Mouse (Mus musculus) lung, postnatal 0 days (tissue): ENCODE measurements around the gene Apoa2. TPM values are rescaled to one million over a fixed set of nuclear protein-coding genes. Genes with fewer than 3 reads are reported as not detected.
A peak's percentile ranks its signal among the peaks of the same experiment; 100 is the strongest.

ENCODE experiments used
- ATAC-seq: fragments of 200-750 bp; cut with Nextera tagmentation; 2 replicates; pipeline ENCODE4 v1.8.0; 2017; ENCODE audit warnings: moderate library complexity
- DNase-seq: peaks from one replicate; pipeline ENCODE4 v3.0.0-alpha.2; 2016; ENCODE audit warnings: low spot score
- H3K27ac ChIP-seq: fragments of 300-500 bp; sonication (generic); 2 replicates; pipeline ENCODE4 v1.5.1; 2014; ENCODE audit warnings: antibody characterized with exemption, mild to moderate bottlenecking, low read length, mixed read lengths
- H3K27me3 ChIP-seq: fragments of 300-500 bp; sonication (generic); replicated peaks from 2 replicates; pipeline ENCODE4 v1.6.1; 2014; ENCODE audit warnings: low read length, mixed read lengths; ENCODE audit not compliant: insufficient read depth
- H3K36me3 ChIP-seq: fragments of 300-500 bp; sonication (generic); 2 replicates; pipeline ENCODE4 v1.6.1; 2014; ENCODE audit warnings: low read length, mixed read lengths; ENCODE audit not compliant: insufficient read depth
- H3K4me1 ChIP-seq: fragments of 300-500 bp; sonication (generic); 2 replicates; pipeline ENCODE4 v1.6.1; 2014; ENCODE audit warnings: antibody characterized with exemption, low read depth, low read length, mixed read lengths; ENCODE audit not compliant: insufficient read depth
- H3K4me2 ChIP-seq: fragments of 300-500 bp; sonication (generic); replicated peaks from 2 replicates; pipeline ENCODE4 v1.6.1; 2014; ENCODE audit warnings: low read depth, mild to moderate bottlenecking, low read length, moderate library complexity, mixed read lengths
- H3K4me3 ChIP-seq: fragments of 300-500 bp; sonication (generic); 2 replicates; pipeline ENCODE4 v1.5.1; 2014; ENCODE audit warnings: low read depth, low read length
- H3K9ac ChIP-seq: fragments of 300-500 bp; sonication (generic); replicated peaks from 2 replicates; pipeline ENCODE4 v1.6.1; 2014; ENCODE audit warnings: low read depth, mild to moderate bottlenecking
- H3K9me3 ChIP-seq: fragments of 300-500 bp; sonication (generic); 2 replicates; pipeline ENCODE4 v1.6.1; 2016; ENCODE audit warnings: low read length, mixed read lengths
- CTCF ChIP-seq: IDR thresholded peaks from 2 replicates; pipeline ENCODE4 v1.5.1; 2016; ENCODE audit warnings: antibody characterized with exemption, mild to moderate bottlenecking
- EP300 ChIP-seq: IDR thresholded peaks from 2 replicates; pipeline ENCODE4 v1.6.1; 2016; ENCODE audit warnings: antibody characterized with exemption, mild to moderate bottlenecking, control low read depth
- WGBS: fragments of 180-500 bp; shearing (Covaris S2); extraction: QIAGEN DNeasy Blood & Tissue Kit; methylation state at CpG from one replicate; pipeline ENCODE4 v1.1.7; 2014; 5-methylcytosine and 5-hydroxymethylcytosine counted together
- polyA plus RNA-seq: library from polyadenylated mRNA; unstranded; fragments of >200 nt; fragmentation: Nextera tagmentation; extraction: Ambion mirVana; gene quantifications from 2 replicates; pipeline ENCODE4 v1.2.1, GENCODE M21; 2015

Gene Apoa2
- polyA plus RNA-seq, 1 experiment from 2014 or later, result 5.5 TPM

- TF ChIP-seq EP300, result no peak
- TF ChIP-seq CTCF, result no peak
- no peak overlapping the region for H3K9ac ChIP-seq
- no peaks in the 10 kb centered on the region for H3K36me3 ChIP-seq
- no peaks in the 10 kb centered on the region for H3K27me3 ChIP-seq
- peak overlapping the region; percentile 70 for H3K4me2 ChIP-seq
- H3K4me1 ChIP-seq, result peaks cover 20% of the 10 kb centered on the region; the same call in 1 of the 2 replicates
- ATAC-seq, result no peak
- no peak for DNase-seq
- peak overlapping the region; percentile 94 for H3K27ac ChIP-seq
- H3K9me3 ChIP-seq, result no peaks in the 10 kb centered on the region
- no peak overlapping the region for H3K4me3 ChIP-seq
- 21% methylated on average over 4 of the region's 4 CpGs for WGBS
These were observed 23.1 kb downstream of the Apoa2 start for GRCm38 (mm10) chr1:171247916-171248315.

- peak overlapping the region; percentile 94 for H3K27ac ChIP-seq
- no peak overlapping the region for H3K9ac ChIP-seq
- H3K4me3 ChIP-seq, result no peak overlapping the region
- TF ChIP-seq EP300 (peak; percentile 51), CTCF (no peak)
- no peaks in the 10 kb centered on the region for H3K36me3 ChIP-seq
- H3K4me2 ChIP-seq, result 0 out of 2 replicates have a peak overlapping the region, but pooled peaks have one; percentile 70
- WGBS, result 32% methylated on average over 3 of the region's 3 CpGs
- no peaks in the 10 kb centered on the region for H3K9me3 ChIP-seq
- DNase-seq (peak; percentile 59), ATAC-seq (peak; percentile 12)
- no peaks in the 10 kb centered on the region for H3K27me3 ChIP-seq
- peaks cover 20% of the 10 kb centered on the region; the same call in 1 of the 2 replicates for H3K4me1 ChIP-seq
These were observed 23.8 kb downstream of the Apoa2 start for GRCm38 (mm10) chr1:171248386-171249226.

DNA sequence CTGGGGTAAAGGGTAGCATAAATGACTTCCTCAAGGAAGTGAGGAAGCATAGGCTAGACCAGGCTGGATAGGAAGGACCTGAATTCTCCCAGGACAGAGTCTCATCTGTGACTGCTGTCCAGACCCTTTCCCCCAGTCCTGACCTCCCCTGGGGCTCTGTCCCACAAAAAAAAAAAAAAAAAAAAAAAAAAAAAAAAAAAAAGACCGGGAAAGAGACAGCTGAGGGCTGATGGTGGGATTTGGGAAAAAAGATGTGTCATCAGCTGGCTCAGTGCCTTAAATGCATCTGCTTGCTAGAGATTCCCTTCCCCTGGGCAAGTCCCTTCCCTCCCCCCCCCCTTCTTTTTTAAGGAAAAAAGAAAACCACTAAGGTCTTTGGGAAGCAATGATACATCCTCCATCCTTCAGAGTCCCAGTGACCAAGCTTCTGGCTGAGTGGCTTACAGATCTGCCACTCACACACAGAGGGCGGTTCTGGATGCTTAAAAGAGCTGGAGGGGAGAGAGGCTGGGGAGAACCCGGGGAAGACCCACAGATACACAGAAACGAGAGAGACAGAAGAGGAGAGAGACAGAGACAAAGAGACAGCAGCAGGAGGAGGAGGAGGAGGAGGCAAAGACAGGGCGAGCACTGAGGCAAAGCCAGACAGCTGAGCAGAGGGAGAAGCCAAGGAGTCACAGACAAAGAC, 25.2 kb downstream of the Apoa2 start, which contains the start of gene Adamts4:
Gene Adamts4, plus strand, starts transcription at position 509 of the 688 bp plus-strand sequence.
- Histone ChIP-seq H3K4me1 (peaks cover 20% of the 10 kb centered on the region; the same call in 1 of the 2 replicates), H3K9ac (no peak within 1 kb of the TSS), H3K36me3 (no peaks in the 10 kb centered on the region), H3K4me3 (peak within 1 kb of the TSS; percentile 5; the same call in 1 of the 2 replicates), H3K9me3 (no peaks in the 10 kb centered on the region), H3K4me2 (peak within 1 kb of the TSS; percentile 45), H3K27ac (peak within 1 kb of the TSS; percentile 94), H3K27me3 (no peaks in the 10 kb centered on the region)
- TF ChIP-seq EP300 (peak; percentile 19; the same call in 1 of the 2 replicates), CTCF (no peak)
- peak; percentile 55 for DNase-seq
- ATAC-seq, result no peak
- 22% methylated on average over 5 of the region's 5 CpGs for WGBS

GRCm38 (mm10) chr1:171250680-171251593, 26.1 kb downstream of the Apoa2 start, which contains the start of gene Ndufs2:
Gene Ndufs2, minus strand, starts transcription at chr1:171251388.
- DNase-seq, result no peak
- Histone ChIP-seq H3K4me2 (peak within 1 kb of the TSS; percentile 45), H3K9me3 (no peaks in the 10 kb centered on the region), H3K27me3 (no peaks in the 10 kb centered on the region), H3K27ac (peak within 1 kb of the TSS; percentile 59), H3K4me3 (peak within 1 kb of the TSS; percentile 5), H3K36me3 (no peaks in the 10 kb centered on the region), H3K4me1 (peaks cover 19% of the 10 kb centered on the region; the same call in 1 of the 2 replicates), H3K9ac (no peak within 1 kb of the TSS)
- no peak for TF ChIP-seq CTCF
- no peak for ATAC-seq
- 21% methylated on average over 21 of the region's 26 CpGs for WGBS

DNA sequence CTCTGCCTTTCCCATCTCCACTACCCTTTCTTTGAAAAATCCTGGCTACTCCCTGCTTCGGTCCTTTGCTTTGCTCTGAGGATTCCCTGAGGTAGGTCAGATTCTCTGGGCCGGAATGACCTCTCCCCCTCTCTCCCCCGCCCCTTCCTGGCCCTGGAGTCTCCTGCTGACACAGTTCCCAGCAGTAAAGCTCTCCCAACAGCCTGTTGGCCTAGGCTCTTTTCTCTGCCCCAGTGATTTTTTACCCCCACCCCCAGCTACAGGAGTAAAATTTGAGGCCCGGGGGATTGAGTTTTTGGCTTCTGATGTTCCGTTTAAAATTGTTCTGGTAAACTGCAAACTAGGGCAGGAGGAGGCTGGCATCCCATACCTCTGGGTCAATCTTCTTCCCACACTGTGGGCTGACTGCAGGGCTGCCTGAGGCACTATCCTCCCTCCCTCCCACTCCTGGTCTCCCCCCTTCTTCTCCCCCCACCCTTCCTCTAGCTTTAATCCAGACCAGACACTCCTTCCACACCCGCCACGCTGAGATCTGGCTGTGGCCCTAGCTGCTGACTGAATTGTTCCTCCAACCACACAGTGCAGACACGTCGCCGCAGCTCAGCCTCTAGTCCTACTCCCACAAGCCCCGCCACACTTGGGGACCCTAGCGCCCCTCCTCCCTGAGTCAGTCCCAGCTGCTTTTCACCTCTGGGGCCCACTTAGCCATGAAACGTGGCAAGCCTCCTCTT, 26.9 kb downstream of the Apoa2 start:
- Histone ChIP-seq H3K4me2 (peak overlapping the region; percentile 45), H3K9ac (no peak overlapping the region), H3K36me3 (no peaks in the 10 kb centered on the region), H3K27ac (peak overlapping the region; percentile 59), H3K27me3 (no peaks in the 10 kb centered on the region), H3K4me3 (peak overlapping the region; percentile 5; the same call in 1 of the 2 replicates), H3K4me1 (peaks cover 16% of the 10 kb centered on the region; the same call in 1 of the 2 replicates), H3K9me3 (no peaks in the 10 kb centered on the region)
- ATAC-seq (peak; percentile 8), DNase-seq (peak; percentile 38)
- 19% methylated on average over 13 of the region's 13 CpGs for WGBS
- no peak for TF ChIP-seq CTCF
